Mouse (Mus musculus) megakaryocyte, embryonic 14.5 days (primary cell): ENCODE measurements around the gene Med18.

ENCODE experiments used
- FLI1 ChIP-seq: IDR thresholded peaks from 2 replicates; pipeline ENCODE4 v1.6.1; 2012; ENCODE audit warnings: low read length, inconsistent platforms, mixed read lengths
- GATA1 ChIP-seq: IDR thresholded peaks from 3 replicates; pipeline ENCODE4 v1.6.1; 2012; ENCODE audit warnings: mixed read lengths, low read length, inconsistent platforms, borderline replicate concordance

- no peak for TF ChIP-seq GATA1
- TF ChIP-seq FLI1: no peak
These were observed 41.5 kb upstream of the Med18 start for GRCm38 (mm10) chr4:132505034-132505738.
